Mouse (Mus musculus) lung, postnatal 36 days (tissue): Measurements from ENCODE around the gene Nagpa.
A peak's percentile ranks its signal among the peaks of the same experiment; 100 is the strongest.
"Not testable (repeated sequence)": the region's sequence is repeated elsewhere in the genome, so short reads cannot be mapped to it uniquely, and the experiment has no call there.

Experiments used
- DNase-seq: peaks from one replicate; pipeline ENCODE4 v3.0.0; 2022; ENCODE audit warnings: mixed read lengths

The Nagpa gene

GRCm38 (mm10) chr16:5203668-5204433, at the start of gene Nagpa:
Gene Nagpa (minus strand): TSS chr16:5204012.
- DNase-seq = peak; percentile 91

- DNase-seq = no peak
These were observed 48.4 kb upstream of the Nagpa start for GRCm38 (mm10) chr16:5252260-5252659.

GRCm38 (mm10) chr16:5250891-5251290, 47.1 kb upstream of the Nagpa start:
- no peak for DNase-seq

GRCm38 (mm10) chr16:5244411-5244810, 40.6 kb upstream of the Nagpa start:
- peak; percentile 78 for DNase-seq

- no peak for DNase-seq
These were observed 39.1 kb upstream of the Nagpa start for GRCm38 (mm10) chr16:5242882-5243281.

- no peak for DNase-seq
These were observed 38.5 kb upstream of the Nagpa start for GRCm38 (mm10) chr16:5242355-5242754.

- peak; percentile 97 for DNase-seq
These were observed 29.9 kb upstream of the Nagpa start, which contains the start of gene Alg1 for GRCm38 (mm10) chr16:5233418-5234313. Gene Alg1 (plus strand): TSS chr16:5233621.

GRCm38 (mm10) chr16:5232982-5233381, 29.2 kb upstream of the Nagpa start:
- DNase-seq = no peak

- DNase-seq = not testable (repeated sequence)
These were observed 24.3 kb upstream of the Nagpa start for GRCm38 (mm10) chr16:5228103-5228502.

- not testable (repeated sequence) for DNase-seq
These were observed 23.7 kb upstream of the Nagpa start for GRCm38 (mm10) chr16:5227501-5227900.

GRCm38 (mm10) chr16:5226534-5226933, 22.7 kb upstream of the Nagpa start:
- peak; percentile 68 for DNase-seq

GRCm38 (mm10) chr16:5222140-5222539, 18.3 kb upstream of the Nagpa start, which contains the start of gene AU021092:
Gene AU021092 (minus strand): TSS chr16:5222299.
- DNase-seq = peak; percentile 74

GRCm38 (mm10) chr16:5221403-5221802, 17.6 kb upstream of the Nagpa start:
- DNase-seq = peak; percentile 69

- no peak for DNase-seq
These were observed 13.7 kb upstream of the Nagpa start for GRCm38 (mm10) chr16:5217341-5218133.

- no peak for DNase-seq
These were observed 12.9 kb upstream of the Nagpa start for GRCm38 (mm10) chr16:5216686-5217085.

- no peak for DNase-seq
These were observed 10.3 kb upstream of the Nagpa start for GRCm38 (mm10) chr16:5214126-5214525.

- DNase-seq = no peak
These were observed 8.3 kb upstream of the Nagpa start for GRCm38 (mm10) chr16:5212150-5212549.

GRCm38 (mm10) chr16:5210365-5210764, 6.6 kb upstream of the Nagpa start:
- no peak for DNase-seq

- DNase-seq = no peak
These were observed 2.2 kb upstream of the Nagpa start for GRCm38 (mm10) chr16:5206051-5206450.

- DNase-seq = no peak
These were observed 1.7 kb upstream of the Nagpa start for GRCm38 (mm10) chr16:5205431-5205970.

- no peak for DNase-seq
These were observed 612 bp downstream of the Nagpa start for GRCm38 (mm10) chr16:5203200-5203599.

GRCm38 (mm10) chr16:5202681-5203080, 1.1 kb downstream of the Nagpa start:
- DNase-seq = peak; percentile 82
